Mouse (Mus musculus) heart, postnatal 0 days (tissue): ENCODE results near the gene Smim13. TPM values are rescaled to one million over a fixed set of nuclear protein-coding genes. Genes with fewer than 3 reads are reported as not detected.

Source experiments
- ATAC-seq: fragments of 200-750 bp; cut with Nextera tagmentation; 2 replicates; pipeline ENCODE4 v1.8.0; 2017; ENCODE audit warnings: low read depth, moderate number of reproducible peaks, moderate library complexity; ENCODE audit not compliant: insufficient read depth
- DNase-seq: peaks from one replicate; pipeline ENCODE4 v3.0.0-alpha.2; 2016; ENCODE audit warnings: low spot score
- H3K27ac ChIP-seq: fragments of 300-500 bp; sonication (generic); 2 replicates; pipeline ENCODE4 v1.5.1; 2014; ENCODE audit warnings: low read depth, mild to moderate bottlenecking
- H3K27me3 ChIP-seq: fragments of 300-500 bp; sonication (generic); 2 replicates; pipeline ENCODE4 v1.6.1; 2014; ENCODE audit warnings: low read length, mixed read lengths; ENCODE audit not compliant: control insufficient read depth, insufficient read depth
- H3K36me3 ChIP-seq: fragments of 300-500 bp; sonication (generic); replicated peaks from 2 replicates; pipeline ENCODE4 v1.6.1; 2014; ENCODE audit warnings: low read length, mixed read lengths; ENCODE audit not compliant: control insufficient read depth, insufficient read depth
- H3K4me1 ChIP-seq: fragments of 300-500 bp; sonication (generic); 2 replicates; pipeline ENCODE4 v1.6.1; 2014; ENCODE audit warnings: antibody characterized with exemption; ENCODE audit not compliant: control insufficient read depth, insufficient read depth
- H3K4me2 ChIP-seq: fragments of 300-500 bp; sonication (generic); 2 replicates; pipeline ENCODE4 v1.6.1; 2014; ENCODE audit warnings: low read depth, mild to moderate bottlenecking, low read length, moderate library complexity
- H3K4me3 ChIP-seq: fragments of 300-500 bp; sonication (generic); 2 replicates; pipeline ENCODE4 v1.5.1; 2014; ENCODE audit warnings: low read depth, low read length
- H3K9ac ChIP-seq: fragments of 300-500 bp; sonication (generic); replicated peaks from 2 replicates; pipeline ENCODE4 v1.6.1; 2014; ENCODE audit warnings: low read depth, low read length, mixed read lengths
- H3K9me3 ChIP-seq: fragments of 300-500 bp; sonication (generic); replicated peaks from 2 replicates; pipeline ENCODE4 v1.6.1; 2016; ENCODE audit warnings: low read length; ENCODE audit not compliant: control insufficient read depth
- CTCF ChIP-seq: IDR thresholded peaks from 2 replicates; pipeline ENCODE4 v1.5.1; 2016; ENCODE audit warnings: antibody characterized with exemption, control low read depth, low read depth
- EP300 ChIP-seq: IDR thresholded peaks from 2 replicates; pipeline ENCODE4 v1.6.1; 2016; ENCODE audit warnings: antibody characterized with exemption, low read depth
- WGBS: fragments of 180-500 bp; shearing (Covaris S2); extraction: QIAGEN DNeasy Blood & Tissue Kit; methylation state at CpG from one replicate; pipeline ENCODE4 v1.1.7; 2014; 5-methylcytosine and 5-hydroxymethylcytosine counted together
- polyA plus RNA-seq: library from polyadenylated mRNA; unstranded; fragments of >200 nt; fragmentation: Nextera tagmentation; extraction: Ambion mirVana; gene quantifications from 2 replicates; pipeline ENCODE4 v1.2.1, GENCODE M21; 2015
- total RNA-seq: library from RNA; depleted of rRNA; stranded (reverse); fragments of >200 nt; gene quantifications from 2 replicates; pipeline ENCODE4 v1.2.3, GENCODE M21; 2014; ENCODE audit warnings: low replicate concordance

Smim13 gene
- total and polyA plus RNA-seq, 2 experiments from 2014 or later: 7.9 to 15.5 TPM

DNA sequence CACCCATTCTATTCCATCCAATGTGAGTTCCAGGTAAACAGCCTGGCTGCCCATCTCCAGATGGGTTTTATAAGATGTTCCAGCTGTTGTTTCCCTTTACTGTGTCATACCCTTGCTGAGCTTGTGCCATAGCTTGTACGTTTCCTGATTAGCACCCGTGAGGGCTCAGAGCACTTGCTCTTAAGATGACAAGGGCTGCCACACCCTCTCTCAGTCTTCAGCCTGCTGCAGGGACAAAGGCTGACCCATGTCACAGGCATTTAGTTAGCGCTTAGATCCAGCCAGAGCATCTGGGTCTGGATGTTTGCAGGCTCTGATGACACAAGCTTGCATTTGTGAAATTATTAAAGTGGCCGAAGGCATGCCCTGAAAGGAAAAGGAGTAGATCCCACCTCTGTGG is 50.4 kb downstream of the Smim13 start:
- H3K9me3 ChIP-seq: no peaks in the 10 kb centered on the region
- H3K9ac ChIP-seq: no peak overlapping the region
- H3K4me2 ChIP-seq: no peak overlapping the region
- 36% methylated on average over 4 of the region's 4 CpGs for WGBS
- no peak for ATAC-seq
- TF ChIP-seq CTCF (no peak), EP300 (no peak)
- no peaks in the 10 kb centered on the region for H3K36me3 ChIP-seq
- H3K27ac ChIP-seq: no peak overlapping the region
- no peaks in the 10 kb centered on the region for H3K27me3 ChIP-seq
- no peak for DNase-seq
- 0 out of 2 replicates have a peak, but pooled peaks cover 2% of the 10 kb centered on the region for H3K4me1 ChIP-seq
- no peak overlapping the region for H3K4me3 ChIP-seq

DNA sequence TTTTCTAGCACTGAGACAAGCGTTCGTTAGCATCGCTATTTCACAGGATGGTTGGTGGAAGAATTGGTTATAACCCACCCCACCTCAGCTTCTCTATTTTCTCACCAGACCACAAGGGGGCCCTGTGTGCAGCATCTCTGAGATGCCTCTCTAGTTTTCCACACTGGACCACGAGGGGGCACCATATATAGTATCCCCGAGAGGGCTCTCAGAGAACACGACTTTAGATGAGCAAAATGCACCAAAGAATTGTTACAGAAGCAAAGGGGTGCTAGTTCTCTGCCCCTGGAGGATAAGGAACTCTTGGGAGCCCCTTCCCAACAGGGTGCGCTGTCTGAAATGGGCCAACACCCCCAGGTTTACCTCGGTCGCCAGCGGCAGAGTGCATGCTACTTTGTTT is 53.1 kb downstream of the Smim13 start:
- no peak overlapping the region for H3K9ac ChIP-seq
- no peak overlapping the region for H3K4me2 ChIP-seq
- no peaks in the 10 kb centered on the region for H3K27me3 ChIP-seq
- DNase-seq (peak; percentile 68), ATAC-seq (no peak; the same call in 1 of the 2 replicates)
- no peaks in the 10 kb centered on the region for H3K36me3 ChIP-seq
- H3K27ac ChIP-seq: no peak overlapping the region
- no peak overlapping the region for H3K4me3 ChIP-seq
- peak; percentile 95 for TF ChIP-seq CTCF
- TF ChIP-seq EP300: no peak
- H3K9me3 ChIP-seq: no peaks in the 10 kb centered on the region
- WGBS: 58% methylated on average over 10 of the region's 10 CpGs
- 0 out of 2 replicates have a peak, but pooled peaks cover 2% of the 10 kb centered on the region for H3K4me1 ChIP-seq

DNA sequence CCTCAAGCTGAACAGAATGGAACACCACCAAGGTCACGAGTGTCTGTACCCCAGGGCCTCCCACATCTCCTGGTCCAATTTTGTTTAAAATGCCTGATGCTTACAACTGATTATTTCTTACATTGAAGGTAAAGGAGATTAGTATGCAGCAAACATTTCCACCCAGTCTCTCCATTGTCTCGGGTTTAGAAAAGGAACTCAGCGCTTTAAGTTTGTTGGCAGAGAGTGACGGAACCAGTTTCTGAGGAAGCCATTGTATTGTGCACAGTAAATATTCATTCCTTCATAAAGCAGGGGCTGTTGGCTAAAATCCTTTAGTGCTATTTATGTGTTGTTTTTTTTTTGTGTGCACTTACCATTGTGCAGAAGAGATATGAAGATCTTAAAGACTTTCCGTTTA is 71.1 kb downstream of the Smim13 start:
- Histone ChIP-seq H3K4me2 (no peak overlapping the region), H3K36me3 (peaks cover 29% of the 10 kb centered on the region), H3K27ac (0 out of 2 replicates have a peak overlapping the region, but pooled peaks have one; percentile 14), H3K9ac (no peak overlapping the region), H3K4me1 (0 out of 2 replicates have a peak, but pooled peaks cover 4% of the 10 kb centered on the region), H3K4me3 (no peak overlapping the region), H3K9me3 (no peaks in the 10 kb centered on the region), H3K27me3 (no peaks in the 10 kb centered on the region)
- DNase-seq (no peak), ATAC-seq (no peak)
- 65% methylated on average over 5 of the region's 5 CpGs for WGBS
- TF ChIP-seq CTCF: no peak
- no peak for TF ChIP-seq EP300

DNA sequence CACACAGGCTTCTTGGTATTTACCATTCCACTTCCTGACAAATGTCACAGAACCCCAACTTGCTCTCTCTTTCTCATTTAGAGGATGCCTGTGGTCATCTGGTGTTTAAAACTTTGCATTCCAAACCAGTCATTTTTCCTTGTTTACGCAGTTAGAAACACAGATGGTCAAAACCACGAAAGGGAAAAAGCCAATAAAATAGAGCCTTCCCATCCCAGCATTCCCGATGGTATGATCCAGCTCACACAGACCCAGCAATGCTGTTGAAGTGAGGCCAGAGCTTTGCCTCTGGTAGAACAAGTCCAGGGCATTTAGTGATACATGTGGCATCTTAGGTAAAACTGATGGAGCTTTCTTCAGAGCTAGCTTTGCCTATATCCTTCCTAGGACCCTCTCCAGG is 71.8 kb downstream of the Smim13 start:
- no peak for TF ChIP-seq EP300
- no peak for TF ChIP-seq CTCF
- Histone ChIP-seq H3K4me1 (0 out of 2 replicates have a peak, but pooled peaks cover 4% of the 10 kb centered on the region), H3K36me3 (peaks cover 26% of the 10 kb centered on the region), H3K27me3 (no peaks in the 10 kb centered on the region), H3K9ac (no peak overlapping the region), H3K27ac (peak overlapping the region; percentile 14; the same call in 1 of the 2 replicates), H3K4me2 (no peak overlapping the region), H3K4me3 (no peak overlapping the region), H3K9me3 (no peaks in the 10 kb centered on the region)
- ATAC-seq (no peak), DNase-seq (no peak)
- 80% methylated on average over 3 of the region's 3 CpGs for WGBS

DNA sequence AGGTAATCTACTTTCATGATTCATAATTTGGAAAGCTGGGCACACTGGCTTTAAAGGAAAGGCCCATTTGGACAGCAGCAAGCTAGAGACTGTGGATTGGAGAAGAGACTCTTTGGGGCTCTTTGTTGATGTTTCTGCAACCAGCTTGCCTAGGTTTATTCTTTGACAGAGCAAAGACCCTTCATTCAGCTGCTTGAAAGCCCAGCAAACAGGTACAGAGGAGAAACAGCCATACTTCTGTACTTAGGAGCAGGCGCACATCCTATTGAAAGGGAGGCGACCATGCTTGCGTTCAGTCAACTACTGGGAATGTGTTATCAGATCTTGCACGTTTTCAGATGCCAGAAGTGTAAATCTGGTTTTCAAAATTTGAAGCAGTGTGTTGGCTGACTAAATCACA is 75.0 kb downstream of the Smim13 start:
- peaks cover 8% of the 10 kb centered on the region; the same call in 1 of the 2 replicates for H3K4me1 ChIP-seq
- H3K4me3 ChIP-seq: no peak overlapping the region
- H3K9me3 ChIP-seq: no peaks in the 10 kb centered on the region
- DNase-seq: no peak
- no peaks in the 10 kb centered on the region for H3K27me3 ChIP-seq
- no peak for ATAC-seq
- WGBS: 69% methylated on average over 4 of the region's 4 CpGs
- H3K27ac ChIP-seq: no peak overlapping the region
- no peak for TF ChIP-seq CTCF
- TF ChIP-seq EP300: no peak
- H3K9ac ChIP-seq: no peak overlapping the region
- H3K36me3 ChIP-seq: peaks cover 7% of the 10 kb centered on the region; the same call in 1 of the 2 replicates
- H3K4me2 ChIP-seq: no peak overlapping the region

DNA sequence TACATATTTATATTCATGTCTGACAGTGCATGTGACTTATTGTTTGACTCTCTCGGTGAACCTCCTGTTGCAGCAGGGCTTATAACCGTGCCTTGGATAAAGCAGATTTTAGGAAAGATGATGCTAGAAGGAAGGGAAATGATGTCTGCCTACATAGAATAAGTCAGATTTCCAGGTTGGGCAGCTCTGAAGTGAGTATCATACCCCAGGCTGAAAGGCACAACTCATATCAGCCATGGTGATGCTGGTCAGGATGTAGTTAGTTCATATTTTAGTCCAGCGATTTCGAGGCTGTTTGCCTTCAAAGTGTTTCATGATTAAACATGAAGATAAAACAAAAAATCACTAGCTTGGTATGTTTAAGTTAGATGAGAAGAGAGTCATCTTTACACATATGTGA is 75.7 kb downstream of the Smim13 start:
- no peak for ATAC-seq
- 90% methylated on average over 4 of the region's 4 CpGs for WGBS
- Histone ChIP-seq H3K9ac (no peak overlapping the region), H3K9me3 (no peaks in the 10 kb centered on the region), H3K27ac (no peak overlapping the region), H3K4me3 (no peak overlapping the region), H3K4me2 (no peak overlapping the region), H3K36me3 (peaks cover 14% of the 10 kb centered on the region), H3K27me3 (no peaks in the 10 kb centered on the region), H3K4me1 (peaks cover 11% of the 10 kb centered on the region; the same call in 1 of the 2 replicates)
- no peak for TF ChIP-seq CTCF
- no peak for TF ChIP-seq EP300
- no peak for DNase-seq
